Comparison of ENCODE assay signal across 9 mouse cellular contexts in genomic region chr19:24163974-24164373, GRCm38 (mm10).
A peak's percentile ranks its signal among the peaks of the same experiment; 100 is the strongest.
DNase-seq lines count a peak whose midpoint lies in the region; ATAC-seq and TF ChIP-seq lines count a peak whose summit lies in the region.
"Had no signal": no experiment of that assay in that cellular context is flagged by ENCODE, and none has a peak within 500 bp of the region (broad histone marks: within the 10 kb centered on the region; RNA-seq: fewer than 3 reads in every experiment).

No protein-coding gene starts in this region.

- H3K9me3 ChIP-seq in kidney, embryonic 16.5 days (ENCODE audit: low read length): no peaks in the 10 kb centered on the region
- no peaks in the 10 kb centered on the region for H3K9me3 ChIP-seq in intestine, embryonic 15.5 days
- H3K9me3 ChIP-seq in neural tube, embryonic 13.5 days: no peaks in the 10 kb centered on the region

- no peak for DNase-seq in kidney, postnatal 14 days
- DNase-seq in thymus, postnatal 0 days (ENCODE audit: low spot score): no peak
- no peak for DNase-seq in left cerebral cortex, postnatal 36 days (ENCODE audit: low spot score in 2 of 2)
- DNase-seq: cerebellum, postnatal 14 days; gastrocnemius, postnatal 36 days had no signal

- no peak overlapping the region; the same call in 1 of the 2 replicates for H3K9ac ChIP-seq in kidney, embryonic 16.5 days (replicated peaks; ENCODE audit: low read length)
- no peak overlapping the region for H3K9ac ChIP-seq in intestine, embryonic 15.5 days
- H3K9ac ChIP-seq in neural tube, embryonic 13.5 days: no peak overlapping the region

- peaks cover 56% of the 10 kb centered on the region for H3K4me1 ChIP-seq in kidney, embryonic 16.5 days (ENCODE audit: insufficient read depth, low read length)
- H3K4me1 ChIP-seq in bone marrow macrophage, adult 2 months (ENCODE audit: control insufficient read depth, insufficient read depth, low read length): peaks cover 36% of the 10 kb centered on the region
- H3K4me1 ChIP-seq in intestine, embryonic 15.5 days (replicated peaks): peaks cover 46% of the 10 kb centered on the region
- H3K4me1 ChIP-seq in neural tube, embryonic 13.5 days (replicated peaks): peaks cover 54% of the 10 kb centered on the region

- H3K27ac ChIP-seq in kidney, embryonic 16.5 days (ENCODE audit: low read length): peak overlapping the region; percentile 54
- H3K27ac ChIP-seq in bone marrow macrophage, adult 2 months (ENCODE audit: insufficient read depth, low read depth, low read length): peak overlapping the region; percentile 67
- H3K27ac ChIP-seq in intestine, embryonic 15.5 days: peak overlapping the region; percentile 73
- peak overlapping the region; percentile 28; the same call in 1 of the 2 replicates for H3K27ac ChIP-seq in neural tube, embryonic 13.5 days (replicated peaks)

- no peak for TF ChIP-seq CTCF in bone marrow macrophage, adult 2 months (IDR thresholded peaks at IDR 0.05; ENCODE audit: low read depth, low read length)

- no peak for TF ChIP-seq POLR2A in bone marrow macrophage, adult 2 months (IDR thresholded peaks at IDR 0.05; ENCODE audit: borderline replicate concordance, low read depth, low read length)

- intact Hi-C loops in left cerebral cortex, postnatal 36 days (cut with DNase I): no loop called here

- 0 out of 2 replicates have a peak overlapping the region, but pooled peaks have one; percentile 2 for H3K4me2 ChIP-seq in kidney, embryonic 16.5 days (replicated peaks; ENCODE audit: low read depth, low read length)
- H3K4me2 ChIP-seq in intestine, embryonic 15.5 days (replicated peaks): peak overlapping the region; percentile 33; the same call in 1 of the 2 replicates
- no peak overlapping the region for H3K4me2 ChIP-seq in neural tube, embryonic 13.5 days

- ATAC-seq in kidney, embryonic 16.5 days (ENCODE audit: low FRiP score, low TSS enrichment): no peak
- ATAC-seq in intestine, embryonic 15.5 days: peak; percentile 33
- no peak for ATAC-seq in neural tube, embryonic 13.5 days (ENCODE audit: low read depth)

- H3K4me3 ChIP-seq in kidney, embryonic 16.5 days (ENCODE audit: low read length): no peak overlapping the region
- peak overlapping the region; percentile 37 for H3K4me3 ChIP-seq in bone marrow macrophage, adult 2 months (ENCODE audit: insufficient read depth, low read length)
- no peak overlapping the region for H3K4me3 ChIP-seq in intestine, embryonic 15.5 days (replicated peaks)
- H3K4me3 ChIP-seq in neural tube, embryonic 13.5 days: no peak overlapping the region

- H3K27me3 ChIP-seq in kidney, embryonic 16.5 days (ENCODE audit: insufficient read depth, low read length): no peaks in the 10 kb centered on the region
- no peaks in the 10 kb centered on the region for H3K27me3 ChIP-seq in intestine, embryonic 15.5 days (replicated peaks)
- H3K27me3 ChIP-seq in neural tube, embryonic 13.5 days: 0 out of 2 replicates have a peak, but pooled peaks cover 3% of the 10 kb centered on the region

- H3K36me3 ChIP-seq in kidney, embryonic 16.5 days (ENCODE audit: insufficient read depth, low read length): no peaks in the 10 kb centered on the region
- no peaks in the 10 kb centered on the region for H3K36me3 ChIP-seq in intestine, embryonic 15.5 days
- no peaks in the 10 kb centered on the region for H3K36me3 ChIP-seq in neural tube, embryonic 13.5 days

- 20% methylated on average over 4 of the region's 4 CpGs for WGBS in kidney, embryonic 16.5 days
- 19% methylated on average over 4 of the region's 4 CpGs for WGBS in intestine, embryonic 15.5 days
- WGBS in neural tube, embryonic 13.5 days: 31% methylated on average over 4 of the region's 4 CpGs
